Mouse (Mus musculus): ENCODE data around the gene Lrrc28.

- TF ChIP-seq CTCF (IDR thresholded peaks at IDR 0.05 in 2 of 3, conservative IDR thresholded peaks at IDR 0.05 in 1 of 3; ENCODE audit: control insufficient read depth in 1 of 3, insufficient read depth in 1 of 3, low read depth in 2 of 3, low read length in 3 of 3, poor library complexity in 1 of 3, severe bottlenecking in 1 of 3) (no peak), GATA1 (IDR thresholded peaks at IDR 0.05; ENCODE audit: low read depth, low read length) (no peak), MAZ (IDR thresholded peaks at IDR 0.05; ENCODE audit: low read depth, low read length) (no peak), POLR2A (IDR thresholded peaks at IDR 0.05; ENCODE audit: control insufficient read depth in 1 of 2, insufficient read depth in 1 of 2, low read depth in 1 of 2, low read length in 2 of 2, poor library complexity in 1 of 2) (no peak), EP300 (IDR thresholded peaks at IDR 0.05; ENCODE audit: low read depth in 1 of 2, low read length in 2 of 2) (no peak), USF1 (IDR thresholded peaks at IDR 0.05; ENCODE audit: low read depth, low read length) (no peak), ZC3H11A (IDR thresholded peaks at IDR 0.05; ENCODE audit: low read depth, low read length) (no peak), TAL1 (IDR thresholded peaks at IDR 0.05; ENCODE audit: low read length) (no peak), MAX (IDR thresholded peaks at IDR 0.05; ENCODE audit: low read length) (no peak)
Observed at GRCm38 (mm10) chr7:67644291-67644690, 777 bp downstream of the Lrrc28 start.
